Mouse (Mus musculus) stomach, embryonic 15.5 days (tissue): Measurements from ENCODE around the gene 2410002F23Rik. TPM values are rescaled to one million over a fixed set of nuclear protein-coding genes. Genes with fewer than 3 reads are reported as not detected.
"Not testable (repeated sequence)": the region's sequence is repeated elsewhere in the genome, so short reads cannot be mapped to it uniquely, and the experiment has no call there.

Source experiments
- ATAC-seq: fragments of 200-750 bp; cut with Nextera tagmentation; 2 replicates; pipeline ENCODE4 v1.8.0; 2017; ENCODE audit warnings: low read depth, moderate number of reproducible peaks, moderate TSS enrichment; ENCODE audit not compliant: insufficient read depth, low FRiP score
- H3K27ac ChIP-seq: fragments of 300-500 bp; sonication (generic); 2 replicates; pipeline ENCODE4 v1.5.1; 2015; ENCODE audit warnings: mild to moderate bottlenecking, inconsistent platforms
- H3K27me3 ChIP-seq: fragments of 300-500 bp; sonication (generic); replicated peaks from 2 replicates; pipeline ENCODE4 v1.6.1; 2015; ENCODE audit warnings: inconsistent platforms
- H3K36me3 ChIP-seq: fragments of 300-500 bp; sonication (generic); 2 replicates; pipeline ENCODE4 v1.6.1; 2015; ENCODE audit warnings: inconsistent platforms
- H3K4me1 ChIP-seq: fragments of 300-500 bp; sonication (generic); 2 replicates; pipeline ENCODE4 v1.6.1; 2015; ENCODE audit warnings: inconsistent platforms
- H3K4me2 ChIP-seq: fragments of 300-500 bp; sonication (generic); 2 replicates; pipeline ENCODE4 v1.6.1; 2015; ENCODE audit warnings: mild to moderate bottlenecking, inconsistent platforms
- H3K4me3 ChIP-seq: fragments of 300-500 bp; sonication (generic); replicated peaks from 2 replicates; pipeline ENCODE4 v1.5.1; 2015; ENCODE audit warnings: inconsistent platforms
- H3K9ac ChIP-seq: fragments of 300-500 bp; sonication (generic); 2 replicates; pipeline ENCODE4 v1.6.1; 2015; ENCODE audit warnings: inconsistent platforms
- H3K9me3 ChIP-seq: fragments of 300-500 bp; sonication (generic); 2 replicates; pipeline ENCODE4 v1.6.1; 2016; ENCODE audit warnings: inconsistent platforms
- WGBS: fragments of 180-500 bp; shearing (Covaris S2); methylation state at CpG from one replicate; pipeline ENCODE4 v1.1.7; 2015; 5-methylcytosine and 5-hydroxymethylcytosine counted together
- polyA plus RNA-seq: library from polyadenylated mRNA; unstranded; fragments of >200 nt; fragmentation: Nextera tagmentation; extraction: Ambion mirVana; gene quantifications from 2 replicates; pipeline ENCODE4 v1.2.1, GENCODE M21; 2015

Gene 2410002F23Rik
- polyA plus RNA-seq: 120 and 139 TPM in 2 replicates

- under 1% methylated on average over 62 of the region's 62 CpGs for WGBS
- Histone ChIP-seq H3K27ac (peak within 1 kb of the TSS; percentile 96), H3K4me2 (peak within 1 kb of the TSS; percentile 65), H3K36me3 (peaks cover 22% of the 10 kb centered on the region), H3K4me3 (peak within 1 kb of the TSS; percentile 79), H3K4me1 (peaks cover 13% of the 10 kb centered on the region), H3K9ac (peak within 1 kb of the TSS; percentile 90), H3K27me3 (no peaks in the 10 kb centered on the region), H3K9me3 (no peaks in the 10 kb centered on the region)
- peak; percentile 84 for ATAC-seq
Measured at GRCm38 (mm10) chr7:44246055-44246983, at the start of gene 2410002F23Rik, which contains the start of gene 1700028J19Rik. Gene 2410002F23Rik (plus strand): TSS chr7:44246722. Gene 1700028J19Rik (minus strand): TSS chr7:44246695.

- H3K27me3 ChIP-seq: no peaks in the 10 kb centered on the region
- H3K36me3 ChIP-seq: no peaks in the 10 kb centered on the region
- no peak within 1 kb of the TSS for H3K27ac ChIP-seq
- no peaks in the 10 kb centered on the region for H3K4me1 ChIP-seq
- 63% methylated on average over 3 of the region's 3 CpGs for WGBS
- no peak within 1 kb of the TSS for H3K4me2 ChIP-seq
- no peak within 1 kb of the TSS for H3K4me3 ChIP-seq
- no peak within 1 kb of the TSS for H3K9ac ChIP-seq
- ATAC-seq: no peak
- no peaks in the 10 kb centered on the region for H3K9me3 ChIP-seq
Measured at GRCm38 (mm10) chr7:44197891-44198290, 48.6 kb upstream of the 2410002F23Rik start, which contains the start of gene Klk1b3. Gene Klk1b3 (plus strand): TSS chr7:44198191.

DNA sequence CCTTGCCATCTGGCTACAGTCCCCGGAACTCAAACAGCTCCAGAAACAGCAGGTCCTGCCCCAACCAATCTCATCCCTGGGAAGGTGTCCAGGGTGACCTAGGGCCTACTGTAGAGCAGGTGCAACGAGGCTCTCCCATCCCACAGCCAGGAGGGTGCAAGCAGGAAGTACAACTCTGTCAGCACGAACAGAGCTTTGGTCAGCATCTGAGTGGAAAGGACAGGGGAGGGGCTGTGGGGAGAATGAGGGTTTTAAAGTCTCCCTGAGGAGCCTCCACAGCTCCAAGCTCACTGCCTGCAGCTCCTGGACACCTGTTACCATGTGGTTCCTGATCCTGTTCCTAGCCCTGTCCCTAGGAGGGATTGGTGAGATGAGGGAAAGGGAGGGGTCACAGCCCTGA, 39.4 kb upstream of the 2410002F23Rik start, which contains the start of gene Klk1b4:
Klk1b4 (plus strand) TSS at position 301 of the 400 bp plus-strand sequence.
- not testable (repeated sequence) for H3K36me3 ChIP-seq, H3K27ac ChIP-seq, H3K4me3 ChIP-seq, H3K9ac ChIP-seq, H3K4me1 ChIP-seq, H3K9me3 ChIP-seq, ATAC-seq, H3K4me2 ChIP-seq, H3K27me3 ChIP-seq
- 39% methylated on average over 3 of the region's 3 CpGs for WGBS

- no peaks in the 10 kb centered on the region for H3K4me1 ChIP-seq
- no peak overlapping the region for H3K4me3 ChIP-seq
- H3K4me2 ChIP-seq: no peak overlapping the region
- H3K36me3 ChIP-seq: no peaks in the 10 kb centered on the region
- H3K9me3 ChIP-seq: no peaks in the 10 kb centered on the region
- no peak overlapping the region for H3K9ac ChIP-seq
- WGBS: 79% methylated on average over 3 of the region's 3 CpGs
- H3K27me3 ChIP-seq: no peaks in the 10 kb centered on the region
- no peak overlapping the region for H3K27ac ChIP-seq
- ATAC-seq: no peak
Measured at GRCm38 (mm10) chr7:44208307-44208706, 38.2 kb upstream of the 2410002F23Rik start.

- 84% methylated on average over 1 of the region's 1 CpGs for WGBS
- Histone ChIP-seq H3K27ac (no peak within 1 kb of the TSS), H3K4me1 (no peaks in the 10 kb centered on the region), H3K4me3 (no peak within 1 kb of the TSS), H3K27me3 (no peaks in the 10 kb centered on the region), H3K4me2 (no peak within 1 kb of the TSS), H3K36me3 (no peaks in the 10 kb centered on the region), H3K9ac (no peak within 1 kb of the TSS), H3K9me3 (no peaks in the 10 kb centered on the region)
- no peak for ATAC-seq
Measured at GRCm38 (mm10) chr7:44215645-44216044, 30.9 kb upstream of the 2410002F23Rik start, which contains the start of gene Klk1b5. Gene Klk1b5 (plus strand): TSS chr7:44215945.

- not testable (repeated sequence) for H3K27me3 ChIP-seq, H3K9me3 ChIP-seq, H3K36me3 ChIP-seq, H3K4me3 ChIP-seq, H3K4me1 ChIP-seq, H3K9ac ChIP-seq, H3K27ac ChIP-seq, H3K4me2 ChIP-seq
- peak; percentile 54; the same call in 1 of the 2 replicates for ATAC-seq
- 62% methylated on average over 9 of the region's 10 CpGs for WGBS
Measured at GRCm38 (mm10) chr7:44221601-44222000, 24.9 kb upstream of the 2410002F23Rik start.

DNA sequence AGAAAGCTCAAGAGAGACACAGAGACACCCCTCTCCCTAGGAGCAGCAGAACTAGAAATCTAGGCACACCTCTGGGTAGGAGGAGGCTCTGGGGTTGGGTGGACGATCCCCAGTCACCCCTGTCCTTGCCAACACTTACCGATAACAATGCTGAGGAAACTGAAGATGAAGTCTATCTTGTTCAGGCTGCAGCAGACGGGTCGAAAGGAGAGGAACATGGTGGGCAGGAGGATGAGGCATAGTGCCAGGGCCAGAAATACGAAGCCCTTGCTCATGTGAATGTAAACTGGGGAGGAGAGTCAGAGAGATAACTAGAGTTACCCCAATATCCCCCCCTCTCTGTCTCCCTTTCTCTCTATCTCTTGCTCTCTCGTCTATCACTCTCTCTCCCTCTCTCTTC, 24.2 kb upstream of the 2410002F23Rik start:
- not testable (repeated sequence) for H3K36me3 ChIP-seq, H3K27me3 ChIP-seq, ATAC-seq, H3K4me1 ChIP-seq, H3K9ac ChIP-seq, H3K27ac ChIP-seq, H3K9me3 ChIP-seq, H3K4me3 ChIP-seq, H3K4me2 ChIP-seq
- WGBS: 77% methylated on average over 6 of the region's 6 CpGs

GRCm38 (mm10) chr7:44225076-44225475, 21.4 kb upstream of the 2410002F23Rik start, which contains the start of gene Klk1:
Gene Klk1 (plus strand): TSS chr7:44225360.
- no peak within 1 kb of the TSS for H3K9ac ChIP-seq
- H3K9me3 ChIP-seq: no peaks in the 10 kb centered on the region
- 35% methylated on average over 1 of the region's 1 CpGs for WGBS
- H3K4me3 ChIP-seq: no peak within 1 kb of the TSS
- no peaks in the 10 kb centered on the region for H3K36me3 ChIP-seq
- no peaks in the 10 kb centered on the region for H3K27me3 ChIP-seq
- no peak within 1 kb of the TSS for H3K4me2 ChIP-seq
- peak; percentile 68; the same call in 1 of the 2 replicates for ATAC-seq
- no peaks in the 10 kb centered on the region for H3K4me1 ChIP-seq
- no peak within 1 kb of the TSS for H3K27ac ChIP-seq

GRCm38 (mm10) chr7:44235909-44236308, 10.6 kb upstream of the 2410002F23Rik start, which contains the start of gene Gm36864:
Gene Gm36864 (plus strand): TSS chr7:44236177.
- Histone ChIP-seq H3K4me1 (no peaks in the 10 kb centered on the region), H3K4me2 (no peak within 1 kb of the TSS), H3K27me3 (no peaks in the 10 kb centered on the region), H3K36me3 (no peaks in the 10 kb centered on the region), H3K4me3 (no peak within 1 kb of the TSS), H3K9me3 (no peaks in the 10 kb centered on the region), H3K9ac (no peak within 1 kb of the TSS), H3K27ac (no peak within 1 kb of the TSS)
- 62% methylated on average over 3 of the region's 3 CpGs for WGBS
- no peak for ATAC-seq

- Histone ChIP-seq H3K27me3 (no peaks in the 10 kb centered on the region), H3K9me3 (no peaks in the 10 kb centered on the region), H3K36me3 (no peaks in the 10 kb centered on the region), H3K4me2 (no peak overlapping the region), H3K4me3 (no peak overlapping the region), H3K4me1 (no peaks in the 10 kb centered on the region), H3K27ac (no peak overlapping the region), H3K9ac (no peak overlapping the region)
- WGBS: 43% methylated on average over 2 of the region's 2 CpGs
- ATAC-seq: no peak
Measured at GRCm38 (mm10) chr7:44239913-44240312, 6.6 kb upstream of the 2410002F23Rik start.

- WGBS: 45% methylated on average over 1 of the region's 1 CpGs
- H3K4me3 ChIP-seq: no peak overlapping the region
- H3K27me3 ChIP-seq: no peaks in the 10 kb centered on the region
- ATAC-seq: no peak
- H3K4me1 ChIP-seq: no peaks in the 10 kb centered on the region; the same call in 1 of the 2 replicates
- H3K9me3 ChIP-seq: no peaks in the 10 kb centered on the region
- no peak overlapping the region for H3K9ac ChIP-seq
- no peak overlapping the region for H3K4me2 ChIP-seq
- no peaks in the 10 kb centered on the region for H3K36me3 ChIP-seq
- no peak overlapping the region for H3K27ac ChIP-seq
Measured at GRCm38 (mm10) chr7:44240712-44241111, 5.8 kb upstream of the 2410002F23Rik start.

- ATAC-seq: no peak
- Histone ChIP-seq H3K27me3 (no peaks in the 10 kb centered on the region), H3K27ac (no peak overlapping the region), H3K36me3 (no peaks in the 10 kb centered on the region), H3K9me3 (no peaks in the 10 kb centered on the region), H3K4me2 (no peak overlapping the region), H3K4me3 (no peak overlapping the region), H3K4me1 (no peaks in the 10 kb centered on the region; the same call in 1 of the 2 replicates), H3K9ac (no peak overlapping the region)
- WGBS: 62% methylated on average over 2 of the region's 2 CpGs
Measured at GRCm38 (mm10) chr7:44241163-44241562, 5.4 kb upstream of the 2410002F23Rik start.
